Mouse (Mus musculus) NIH3T3 (cell line): Measurements from ENCODE around the gene Myom3.

Source experiments
- DNase-seq: peaks from one replicate; pipeline ENCODE4 v3.0.0-alpha.2; 2012; ENCODE audit warnings: low read depth

Myom3 gene

DNA sequence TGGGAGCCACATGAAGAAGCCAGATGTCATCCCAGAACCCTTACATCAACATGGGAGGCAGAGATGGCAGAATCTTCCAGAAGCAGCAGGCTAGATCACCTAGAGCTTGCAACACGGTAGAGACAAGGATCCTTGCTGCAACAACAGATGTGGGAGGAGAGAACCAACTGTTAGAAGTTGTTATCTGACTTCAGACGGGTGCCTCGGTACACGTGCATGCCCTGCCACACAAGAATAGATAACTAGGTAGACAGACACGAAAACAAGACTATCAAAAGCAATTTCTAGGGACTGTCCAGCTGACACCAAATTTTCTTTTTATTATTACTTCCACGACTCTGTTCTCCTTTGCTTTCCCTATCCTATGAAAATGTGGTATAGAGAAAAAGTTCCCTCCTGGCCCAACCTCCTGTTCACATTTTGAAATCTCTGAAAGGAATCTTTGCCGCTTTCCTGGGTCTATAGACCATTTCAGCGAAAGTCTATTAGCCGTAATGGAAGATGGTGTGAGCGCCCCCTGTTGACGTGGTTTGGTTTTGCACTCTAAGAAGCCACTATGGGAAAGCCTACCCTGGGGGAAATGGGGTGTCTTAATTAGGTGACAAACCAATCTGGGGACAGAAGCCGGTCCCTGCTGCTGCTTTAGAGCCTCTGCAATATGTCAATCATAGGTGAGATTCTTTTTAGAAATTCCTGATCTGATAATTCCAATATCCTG lies 57.5 kb downstream of the Myom3 start:
- peak; percentile 42 for DNase-seq

- no peak for DNase-seq
These were observed 58.9 kb downstream of the Myom3 start for GRCm38 (mm10) chr4:135818366-135818765.

DNA sequence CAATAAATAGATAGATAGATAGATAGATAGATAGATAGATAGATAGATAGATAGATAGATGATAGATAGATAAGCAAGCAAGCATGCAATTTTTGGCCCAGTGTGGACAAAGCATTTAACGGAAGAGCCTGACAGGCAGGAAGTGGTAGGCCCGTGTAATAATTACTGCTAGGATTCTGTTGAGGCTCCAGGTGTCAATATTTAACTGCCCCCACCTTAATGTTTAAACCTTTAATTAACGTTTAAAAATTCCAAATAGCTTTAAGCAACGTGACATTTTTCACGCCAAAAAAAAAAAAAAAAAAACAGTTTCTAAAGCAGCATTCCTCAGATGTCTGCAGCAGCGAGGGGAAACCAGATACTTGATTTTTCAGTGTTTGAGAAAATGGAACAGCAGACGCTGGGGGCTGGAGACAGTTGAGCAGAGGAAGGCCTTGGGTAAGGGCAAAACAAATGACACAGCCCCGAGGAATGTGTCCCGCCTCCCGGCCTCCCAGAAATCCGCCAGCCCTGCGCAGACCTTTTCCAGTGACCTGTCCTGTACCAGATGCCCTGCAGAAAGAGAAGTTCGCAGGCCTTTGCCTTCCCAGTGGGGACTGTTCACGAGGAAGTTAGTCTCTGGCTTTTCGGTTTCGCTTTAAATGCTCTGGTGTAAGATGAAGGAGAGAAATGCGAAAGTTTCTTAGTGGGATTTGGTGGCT lies 60.5 kb downstream of the Myom3 start:
- peak; percentile 24 for DNase-seq

DNA sequence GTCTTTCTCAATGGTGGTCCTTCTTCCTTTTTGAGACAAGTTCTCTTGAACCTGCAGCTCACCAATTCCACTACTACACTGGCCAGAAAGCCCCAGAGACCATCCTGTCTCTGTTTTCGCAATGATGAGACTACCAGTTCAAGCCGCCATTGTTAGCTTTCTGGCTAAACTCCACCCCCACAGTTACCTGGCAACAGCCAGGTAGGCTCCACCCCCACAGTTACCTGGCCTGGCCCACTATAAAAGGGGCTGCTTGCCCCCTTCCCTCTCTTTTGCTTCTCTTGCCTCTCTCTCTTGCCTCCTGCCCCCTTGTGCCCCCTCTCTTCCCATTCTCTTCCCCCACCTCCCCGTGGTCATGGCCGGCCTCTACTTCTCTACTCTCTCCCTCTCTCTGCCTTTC lies 62.3 kb downstream of the Myom3 start:
- no peak for DNase-seq

DNA sequence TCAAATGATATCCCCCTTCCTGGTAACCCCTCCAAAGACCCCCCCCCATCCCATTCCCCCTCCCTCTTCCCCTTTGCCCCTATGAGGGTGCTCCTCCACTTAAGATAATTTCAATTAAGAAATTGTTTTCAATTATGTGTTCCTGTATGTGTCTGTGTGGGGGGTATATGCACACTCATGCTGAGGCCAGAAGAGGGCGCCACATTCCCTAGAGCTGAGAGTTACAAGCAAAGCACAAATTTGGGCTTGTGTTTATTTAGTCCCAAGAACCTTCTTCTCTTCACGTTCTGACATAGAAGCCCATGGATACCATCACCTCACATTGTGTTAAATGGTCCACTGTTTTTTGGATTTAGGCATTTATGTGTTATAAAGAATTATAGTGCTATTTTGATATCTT lies 63.8 kb downstream of the Myom3 start:
- DNase-seq, result peak; percentile 46

GRCm38 (mm10) chr4:135824254-135824653 lies 64.7 kb downstream of the Myom3 start:
- DNase-seq, result no peak

DNA sequence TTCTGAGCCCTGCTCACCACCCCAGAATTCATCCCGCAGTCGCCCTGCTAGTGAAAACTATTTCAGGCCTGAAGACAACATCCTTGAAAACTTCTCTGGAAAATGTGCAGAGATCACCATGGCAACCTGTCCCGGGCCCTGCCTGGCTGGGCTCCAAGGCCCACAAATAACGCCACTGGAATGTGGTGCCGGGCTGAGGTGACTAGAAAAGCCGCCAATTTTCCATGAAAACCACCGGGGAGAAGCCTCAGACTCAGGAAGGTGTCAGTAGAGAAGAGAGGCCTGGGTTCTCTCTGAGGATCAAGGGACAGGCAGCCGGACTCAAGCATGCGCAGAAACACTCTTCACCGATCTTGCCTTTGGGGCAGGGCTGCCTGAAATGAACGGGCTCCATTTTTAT lies 69.0 kb downstream of the Myom3 start:
- peak; percentile 88 for DNase-seq

DNA sequence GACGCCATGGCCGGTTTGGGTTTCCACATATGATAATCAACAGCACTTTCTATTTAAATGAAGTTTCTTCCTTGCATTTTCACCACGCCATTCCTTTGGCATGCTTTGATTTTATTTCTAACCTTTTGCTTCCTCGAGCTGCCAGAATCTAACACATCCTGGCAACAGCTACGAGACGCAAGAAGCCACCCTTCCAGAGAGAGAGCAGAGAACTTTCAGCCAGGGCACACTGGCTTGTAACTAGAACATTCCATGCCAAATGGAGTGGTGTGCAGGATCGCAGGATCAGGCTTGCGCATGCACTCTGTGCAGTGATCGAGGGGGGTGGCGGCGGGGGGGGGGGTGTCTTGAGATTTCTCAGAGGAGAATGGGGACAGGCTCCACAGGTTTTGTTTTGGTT lies 72.6 kb downstream of the Myom3 start:
- DNase-seq, result peak; percentile 14

DNA sequence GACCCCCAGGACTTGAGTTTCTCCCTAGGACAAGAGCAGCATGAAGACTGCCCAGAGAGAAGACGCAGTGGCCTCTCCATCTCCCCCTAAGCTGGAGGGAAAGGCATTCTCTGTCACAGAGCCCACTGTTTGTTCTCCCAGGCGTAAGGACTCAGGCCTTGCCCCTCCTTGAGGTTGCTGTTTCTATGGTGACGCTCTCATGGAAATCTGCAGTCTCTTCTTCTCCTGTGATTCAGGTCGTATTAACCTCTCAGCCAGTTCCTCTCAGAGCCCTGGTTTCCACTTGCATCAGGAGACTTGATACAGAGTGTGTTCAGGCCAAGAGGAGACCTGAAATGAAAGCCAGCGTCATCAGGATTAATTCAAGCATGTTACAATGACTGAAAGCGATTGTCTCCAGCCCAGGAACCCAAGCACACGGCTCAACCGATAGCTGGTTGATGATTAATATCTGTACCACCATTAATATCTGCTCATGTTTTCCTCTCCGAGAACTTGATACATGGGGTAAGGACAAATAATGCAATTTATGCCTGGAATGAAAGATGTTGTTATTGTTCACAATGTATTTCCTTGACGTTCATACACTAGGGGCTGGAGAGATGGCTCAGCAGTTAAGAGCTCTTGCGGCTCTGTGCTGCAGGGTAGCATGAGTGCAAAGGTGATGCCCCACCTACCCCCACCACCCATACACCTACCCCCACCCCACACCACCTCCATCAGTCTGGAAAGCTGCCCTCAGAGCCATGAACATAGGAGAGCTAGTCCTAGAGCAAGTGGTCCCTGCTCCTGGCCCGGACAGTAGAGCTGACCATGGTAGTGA lies 74.0 kb downstream of the Myom3 start:
- no peak for DNase-seq

GRCm38 (mm10) chr4:135834124-135834717 lies 74.7 kb downstream of the Myom3 start:
- DNase-seq, result no peak

GRCm38 (mm10) chr4:135838925-135839292 lies 79.4 kb downstream of the Myom3 start:
- no peak for DNase-seq

DNA sequence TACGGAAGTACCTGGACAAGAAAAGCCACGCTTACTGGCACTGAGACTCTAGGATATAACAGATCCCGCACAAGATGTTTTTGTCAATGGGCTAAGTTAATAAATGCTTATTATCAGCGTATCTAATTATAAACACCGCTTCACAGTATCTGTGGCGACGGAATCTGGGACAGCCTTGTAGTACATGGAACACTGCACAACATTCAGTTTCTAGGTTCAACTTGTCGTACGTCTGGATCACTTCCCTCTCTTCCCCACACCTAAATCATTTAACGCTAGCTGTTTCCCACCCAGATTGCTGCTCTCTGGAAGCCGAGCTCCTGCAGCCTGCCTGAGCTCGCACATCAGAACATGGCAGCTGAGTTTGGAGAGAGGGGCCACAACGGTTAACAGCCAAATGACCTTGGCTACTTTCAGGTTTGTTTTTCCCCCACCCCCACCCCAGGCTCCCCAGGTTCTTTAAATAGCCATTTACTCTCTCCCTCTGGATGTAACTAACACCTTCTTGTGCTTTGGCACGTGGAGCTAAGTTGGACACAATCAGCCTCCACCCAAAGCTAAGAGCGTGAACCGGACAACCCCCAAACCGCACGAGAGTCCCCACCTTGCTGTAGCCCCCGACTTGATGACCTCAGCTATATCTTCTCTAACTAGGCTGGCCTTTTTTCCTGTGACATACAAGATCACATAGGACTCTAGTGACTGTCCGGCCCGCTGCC lies 79.9 kb downstream of the Myom3 start:
- DNase-seq, result no peak

DNA sequence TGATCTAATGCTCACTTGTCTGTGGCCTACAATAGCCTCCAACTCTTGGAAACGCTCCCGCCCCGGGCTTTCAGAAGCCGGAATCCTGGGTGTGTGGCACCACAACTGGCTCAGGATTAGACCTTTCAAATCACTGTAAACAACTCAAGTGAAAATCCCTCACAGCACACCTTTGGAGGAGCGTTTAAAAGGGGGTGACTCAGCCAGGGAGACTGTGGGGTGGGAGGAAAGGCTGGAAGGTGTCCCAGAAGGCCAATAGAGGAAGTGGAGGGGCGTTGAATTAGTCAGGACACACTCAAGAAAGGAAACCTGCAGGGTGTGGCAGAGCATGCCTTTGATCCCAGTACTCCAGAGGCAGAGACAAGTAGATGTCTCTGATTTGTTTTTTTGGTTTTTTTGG lies 84.9 kb downstream of the Myom3 start:
- DNase-seq, result no peak

DNA sequence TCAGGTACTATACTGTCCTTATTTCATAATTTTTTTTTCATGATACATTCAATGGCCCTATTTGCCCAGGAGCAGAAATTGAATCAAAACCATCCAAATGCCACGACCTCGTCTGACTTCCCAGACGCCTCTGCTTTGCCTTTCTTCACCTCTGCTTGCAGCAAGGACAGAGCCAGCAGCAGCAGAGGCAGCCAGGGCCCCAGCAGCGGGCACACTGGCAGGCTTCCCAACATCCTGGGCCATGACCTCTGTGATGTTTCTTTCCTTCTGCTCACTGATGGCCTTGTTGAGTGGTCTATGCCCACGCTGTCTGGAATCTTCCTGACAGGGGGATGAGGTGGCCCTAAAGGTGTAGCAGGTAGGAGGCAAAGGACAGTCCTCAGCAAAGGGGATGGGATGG lies 88.1 kb downstream of the Myom3 start:
- DNase-seq, result no peak

GRCm38 (mm10) chr4:135850411-135851095 lies 91.0 kb downstream of the Myom3 start:
- DNase-seq, result no peak

DNA sequence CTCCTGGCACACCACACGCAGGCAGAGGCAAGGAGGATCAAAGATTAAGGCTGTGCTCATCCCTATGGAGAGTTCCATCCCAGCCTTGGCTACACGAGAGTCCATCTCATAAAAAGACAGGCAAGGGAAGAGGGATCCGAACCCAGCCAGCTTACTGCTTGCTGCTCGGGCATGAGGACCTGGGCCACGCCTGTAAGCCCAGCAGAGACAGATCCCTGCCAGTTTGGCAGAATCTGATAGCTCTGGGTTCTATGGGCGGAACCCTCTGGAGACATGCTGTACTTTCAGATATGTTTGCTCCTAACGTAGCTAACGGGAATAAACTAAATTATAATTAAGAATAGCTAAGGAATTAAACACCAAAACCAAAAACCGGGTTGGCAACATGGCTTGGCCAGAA lies 92.4 kb downstream of the Myom3 start:
- DNase-seq, result no peak

GRCm38 (mm10) chr4:135853987-135854546 lies 94.6 kb downstream of the Myom3 start:
- no peak for DNase-seq

- no peak for DNase-seq
These were observed 95.1 kb downstream of the Myom3 start for GRCm38 (mm10) chr4:135854630-135855029.

- DNase-seq, result peak; percentile 53
These were observed 95.6 kb downstream of the Myom3 start for GRCm38 (mm10) chr4:135855080-135855479.

- DNase-seq, result peak; percentile 97
These were observed 96.2 kb downstream of the Myom3 start, which contains the start of gene Srsf10 for GRCm38 (mm10) chr4:135855536-135856222. Srsf10 (plus strand) TSS chr4:135855747.
